Mouse (Mus musculus) right cerebral cortex, postnatal 36 days (tissue): ENCODE results near the gene Ncor2.

ENCODE experiments used
- DNase-seq, 2 experiments: peaks; one replicate each; pipeline ENCODE4 v3.0.0; 2022; ENCODE audit warnings: low spot score in 2 of 2, mixed read lengths in 1 of 2

The Ncor2 gene

DNA sequence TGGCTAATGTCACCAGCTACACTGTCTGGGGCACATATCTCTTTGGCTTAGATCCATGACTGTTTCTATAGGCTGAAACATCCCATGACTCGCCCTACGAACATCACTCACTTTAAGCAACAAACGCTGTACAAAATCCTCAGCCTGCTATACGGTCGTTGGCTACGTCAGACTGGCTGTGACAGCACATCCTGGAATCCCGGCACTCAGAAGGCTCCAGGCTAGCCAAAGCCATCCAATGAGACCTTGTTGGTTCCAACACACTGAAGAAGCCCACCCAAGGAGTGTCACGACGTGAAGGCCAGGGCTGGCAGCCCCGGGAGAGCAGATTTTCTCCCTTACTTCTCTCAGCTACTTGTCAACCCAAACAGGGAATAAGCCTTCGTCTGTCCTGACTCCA, 82.7 kb downstream of the Ncor2 start:
- no peak for DNase-seq

GRCm38 (mm10) chr5:125095525-125096175, 83.4 kb downstream of the Ncor2 start:
- no peak for DNase-seq

DNA sequence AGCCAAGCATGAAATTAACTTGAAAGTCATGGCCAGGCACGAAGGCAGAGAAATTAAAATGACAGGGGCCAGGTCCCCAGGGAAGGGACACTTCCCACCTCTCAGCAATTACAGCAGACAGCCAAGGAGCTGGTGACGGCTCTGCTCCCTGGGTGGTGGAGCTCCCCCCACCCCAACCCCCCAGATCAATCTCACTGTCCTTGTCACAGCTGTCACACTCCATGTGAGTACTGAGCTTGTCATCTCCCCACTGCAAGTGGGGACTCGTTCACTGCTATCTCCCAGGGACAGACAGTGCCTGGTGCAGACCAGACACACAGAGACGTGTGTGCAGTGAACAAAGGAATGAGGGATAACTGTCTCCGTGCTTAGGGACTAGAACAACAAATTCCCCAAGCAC, 85.2 kb downstream of the Ncor2 start:
- DNase-seq = no peak

DNA sequence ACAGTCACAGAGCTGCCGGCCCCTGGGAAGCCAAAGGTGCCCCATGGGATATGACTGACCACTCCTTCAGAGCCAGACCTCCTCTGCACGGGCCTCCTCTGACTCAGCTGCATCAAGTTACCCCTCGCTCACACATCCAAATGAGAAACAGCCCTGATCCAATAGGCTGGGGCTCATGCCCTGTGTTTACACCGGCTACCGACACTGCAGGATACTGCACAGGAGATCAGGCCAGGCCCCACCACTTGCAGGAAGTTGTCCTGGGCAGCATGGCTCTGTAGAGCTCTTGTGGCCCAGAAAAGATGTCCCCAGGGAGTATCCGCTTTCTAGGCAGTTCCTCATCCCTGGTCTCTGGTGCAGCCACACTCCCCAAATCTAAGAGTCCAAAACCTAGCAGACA, 90.9 kb downstream of the Ncor2 start:
- DNase-seq = no peak

DNA sequence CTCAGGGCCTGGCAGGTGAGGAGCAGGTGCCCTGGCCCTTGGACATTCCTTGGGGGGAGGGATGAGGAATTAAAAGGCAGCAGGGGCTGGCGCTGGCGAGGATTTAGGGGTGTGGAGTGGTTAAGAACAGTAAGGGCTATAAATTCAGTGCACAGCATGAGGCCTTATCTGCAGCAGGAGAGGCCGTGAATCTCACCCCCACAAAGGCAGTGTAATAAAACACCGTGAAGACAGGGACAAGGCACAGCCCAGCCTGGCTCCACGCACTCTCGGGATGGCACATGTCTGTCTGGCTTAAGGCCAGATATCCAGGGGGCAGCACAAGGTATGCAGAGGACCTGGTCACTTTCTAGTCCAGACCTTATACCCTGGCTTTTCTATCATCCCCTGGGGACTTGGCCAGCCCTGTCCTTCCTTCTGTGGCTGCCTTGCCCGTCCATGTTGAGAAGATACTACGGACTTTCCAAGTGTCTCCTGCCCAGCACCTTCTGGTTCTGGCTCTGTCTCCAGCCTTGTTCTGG, 93.9 kb downstream of the Ncor2 start:
- DNase-seq = no peak

GRCm38 (mm10) chr5:125083674-125084073, 95.3 kb downstream of the Ncor2 start:
- no peak for DNase-seq

DNA sequence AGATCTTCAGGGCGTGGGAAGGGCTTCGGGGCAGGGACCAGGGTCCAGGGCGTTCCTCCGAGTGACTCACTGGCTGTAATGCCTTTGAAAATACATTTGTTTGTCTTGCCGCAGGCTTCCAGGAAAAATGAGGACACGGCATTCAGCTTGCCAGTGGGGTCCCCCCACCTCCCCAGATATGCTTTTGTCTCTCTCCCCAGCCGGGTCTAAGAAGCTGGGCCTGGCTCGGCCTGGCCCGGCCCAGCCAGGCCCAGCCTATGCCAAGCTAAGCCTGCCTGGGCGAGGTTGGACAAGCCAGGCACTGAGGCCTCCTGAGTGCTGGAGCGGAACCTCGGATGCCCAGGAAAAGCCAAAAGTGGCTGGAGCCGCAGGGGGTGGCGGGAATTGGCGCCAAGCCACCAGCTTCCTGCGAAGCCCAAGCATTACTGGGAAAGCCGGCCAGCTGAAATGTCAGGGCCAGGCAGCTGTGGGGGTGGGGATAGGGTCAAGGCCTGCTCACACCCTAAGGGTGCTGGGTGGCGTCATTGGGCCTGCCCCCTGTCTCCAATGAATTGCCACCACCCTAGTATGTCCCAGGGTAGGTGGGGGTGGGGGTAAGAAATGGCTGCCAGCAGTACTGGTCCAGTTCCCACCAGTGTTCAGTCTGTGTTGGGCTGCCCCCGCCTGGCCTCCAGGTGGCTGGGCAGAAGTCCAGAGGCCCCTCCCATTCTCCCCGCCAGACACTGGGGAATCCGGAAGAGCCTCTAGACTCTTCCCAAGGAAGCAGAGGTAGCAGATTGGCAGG, 97.5 kb downstream of the Ncor2 start:
- DNase-seq = peak in 1 of 2 experiments; percentile 51

DNA sequence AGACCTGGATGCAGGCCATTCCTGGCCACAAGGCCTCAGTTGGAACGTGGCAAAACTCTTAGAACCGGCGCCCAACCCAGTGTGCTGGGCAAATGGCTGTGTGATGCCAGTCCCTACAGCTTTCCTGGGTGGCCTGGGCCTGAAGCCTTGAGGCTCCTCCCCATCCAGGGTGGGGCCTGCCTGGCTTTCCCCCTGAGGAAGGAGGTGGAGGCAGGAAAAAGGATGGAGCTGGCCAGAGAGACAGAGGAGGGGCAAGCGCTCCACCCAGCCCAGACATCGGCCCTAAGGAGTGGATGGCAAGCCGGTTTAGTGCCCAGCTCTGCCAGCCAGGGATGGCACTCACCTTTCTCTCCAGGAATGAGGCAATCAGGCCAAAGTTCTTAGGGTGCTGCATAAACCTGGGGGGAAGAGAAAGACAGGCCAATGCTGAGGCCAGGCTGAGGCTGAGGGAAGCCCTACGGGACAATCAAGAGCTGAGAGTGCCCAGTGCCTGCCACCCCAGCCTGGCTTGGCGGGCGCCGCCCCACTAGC, 98.2 kb downstream of the Ncor2 start:
- no peak for DNase-seq

DNA sequence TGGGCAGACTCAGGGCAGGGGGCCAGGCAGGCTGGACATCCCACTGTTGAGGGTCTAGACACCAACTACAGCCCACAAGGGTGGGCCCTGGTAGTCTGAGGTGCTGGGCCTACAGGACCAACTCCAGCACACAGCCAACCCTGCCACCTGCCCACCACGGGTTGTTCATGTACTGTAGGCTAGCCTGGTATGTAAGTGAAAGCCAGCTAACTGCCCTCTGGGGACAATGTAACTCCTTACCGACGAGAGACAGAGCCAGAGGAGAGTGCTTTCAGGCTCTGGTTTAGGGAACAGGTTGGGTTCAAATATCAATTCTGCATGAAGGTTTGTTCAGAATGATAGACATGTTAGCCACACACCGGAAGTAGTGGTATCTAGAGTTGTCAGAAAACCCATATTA, 98.7 kb downstream of the Ncor2 start:
- no peak for DNase-seq

DNA sequence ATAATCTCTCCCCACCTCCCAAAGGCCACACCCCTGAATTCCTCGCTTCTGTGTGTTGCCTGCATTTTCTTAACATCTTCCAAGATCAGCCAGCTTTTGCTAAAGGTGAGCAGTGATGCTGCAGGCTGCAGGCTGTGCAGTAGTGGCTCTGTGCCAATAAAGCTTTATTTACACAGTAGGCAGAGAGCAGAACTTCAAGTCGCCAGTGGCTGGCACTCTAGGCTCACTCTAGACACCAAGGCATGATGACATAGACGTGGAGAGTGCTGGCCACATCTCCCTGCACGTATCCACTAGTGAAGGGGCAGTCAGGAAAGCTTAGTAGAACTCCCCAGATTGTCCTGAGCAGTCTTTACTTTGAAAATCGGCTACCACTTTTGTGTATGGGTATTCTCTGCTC, 100.8 kb downstream of the Ncor2 start:
- no peak for DNase-seq

- DNase-seq = no peak
Observed at GRCm38 (mm10) chr5:125076183-125076582, 102.8 kb downstream of the Ncor2 start.

- DNase-seq = no peak
Observed at GRCm38 (mm10) chr5:125074571-125075171, 104.3 kb downstream of the Ncor2 start.

DNA sequence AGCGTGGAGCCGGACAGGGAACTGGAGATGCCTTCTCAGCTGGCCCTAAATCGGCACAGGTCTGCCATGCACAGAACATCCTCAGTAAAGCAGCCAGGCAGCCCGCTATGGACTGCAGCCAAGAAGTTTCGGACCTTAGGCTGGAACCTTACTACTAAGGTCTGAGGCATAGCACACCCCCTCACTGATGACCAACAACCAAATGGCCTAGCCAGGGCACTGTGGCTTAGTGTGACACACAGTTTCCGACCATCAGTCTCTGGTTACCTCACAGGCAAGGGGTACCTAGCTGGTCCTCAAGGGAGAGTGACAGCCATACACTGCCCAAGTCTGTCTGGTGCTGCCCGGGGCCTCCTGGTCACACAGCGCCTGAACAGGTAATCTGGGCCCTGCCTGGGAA, 105.1 kb downstream of the Ncor2 start:
- DNase-seq = no peak

GRCm38 (mm10) chr5:125073335-125073734, 105.7 kb downstream of the Ncor2 start:
- no peak for DNase-seq

DNA sequence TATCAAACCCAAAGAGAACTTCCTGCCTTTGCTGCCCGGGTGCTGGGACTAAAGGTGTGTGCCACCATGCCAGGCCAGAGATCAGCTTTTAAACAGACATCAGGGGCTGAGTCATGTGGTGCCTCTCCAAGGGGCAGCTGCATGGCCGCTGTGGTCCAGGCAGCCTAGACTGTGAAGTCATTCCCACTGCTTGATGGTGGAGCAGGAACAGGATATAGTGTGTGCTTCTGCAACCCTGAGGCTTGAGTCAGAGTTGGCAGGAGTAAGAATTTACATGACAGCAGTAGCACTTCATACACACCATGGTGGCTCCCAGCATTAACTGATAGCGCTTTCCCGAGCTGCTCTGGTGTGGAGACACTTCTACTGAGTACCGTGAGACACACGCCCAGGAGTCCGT, 106.6 kb downstream of the Ncor2 start:
- no peak for DNase-seq

- no peak for DNase-seq
Observed at GRCm38 (mm10) chr5:125071919-125072318, 107.1 kb downstream of the Ncor2 start.

- DNase-seq = no peak
Observed at GRCm38 (mm10) chr5:125070399-125070798, 108.6 kb downstream of the Ncor2 start.

- DNase-seq = no peak
Observed at GRCm38 (mm10) chr5:125069916-125070315, 109.1 kb downstream of the Ncor2 start.

DNA sequence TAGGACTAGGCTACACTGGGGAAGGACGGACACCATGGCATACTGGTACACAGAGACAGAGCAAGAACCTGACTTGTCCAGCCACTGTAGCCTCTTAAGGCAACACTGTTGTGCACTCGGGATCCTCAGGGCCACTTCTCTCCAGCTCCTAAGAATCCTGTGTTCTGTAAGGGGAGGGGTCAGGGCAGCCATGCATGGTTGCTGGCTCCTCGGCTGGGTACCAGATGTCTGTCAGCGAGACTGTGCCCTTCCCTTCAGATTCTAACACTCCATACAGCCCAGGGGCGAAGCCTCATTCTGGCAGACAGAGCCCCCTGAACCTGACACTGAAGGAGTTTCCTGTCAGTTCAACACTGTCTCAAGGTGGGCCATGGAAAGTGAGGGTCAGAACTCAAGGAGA, 109.6 kb downstream of the Ncor2 start:
- DNase-seq = no peak

DNA sequence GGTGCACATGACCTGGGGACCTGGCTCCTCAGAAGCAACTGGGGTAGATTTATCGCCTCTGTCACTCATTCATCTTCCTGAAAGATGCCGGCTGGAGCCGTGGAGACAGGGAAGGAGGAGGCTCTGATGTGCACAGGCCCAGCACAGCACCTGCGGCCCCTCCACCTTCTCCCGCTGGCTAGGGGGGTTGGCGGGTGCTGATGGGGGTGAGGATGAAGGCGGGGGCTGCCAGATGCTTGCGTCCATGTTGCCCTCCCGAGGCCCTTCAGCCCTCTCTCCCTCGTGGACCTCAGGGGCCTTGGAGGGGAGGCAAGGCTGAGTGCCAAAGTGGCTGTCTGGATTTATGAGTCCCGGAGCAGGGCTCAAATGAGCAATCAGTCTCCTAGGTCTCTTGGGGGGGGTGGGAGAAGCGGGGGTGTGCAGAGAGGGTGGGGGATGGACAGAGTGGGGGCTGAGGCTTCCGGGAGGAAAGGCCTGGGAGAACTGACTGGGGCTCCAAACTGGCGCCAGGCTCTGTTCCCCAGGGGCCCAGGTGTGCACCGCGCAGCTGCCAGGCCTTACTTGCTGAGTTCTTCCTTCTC, 110.6 kb downstream of the Ncor2 start:
- no peak for DNase-seq

- no peak for DNase-seq
Observed at GRCm38 (mm10) chr5:125067673-125068072, 111.3 kb downstream of the Ncor2 start.
